Mouse (Mus musculus) midbrain, postnatal 0 days (tissue): ENCODE data around the gene Stpg3. TPM values are rescaled to one million over a fixed set of nuclear protein-coding genes. Genes with fewer than 3 reads are reported as not detected.
A peak's percentile ranks its signal among the peaks of the same experiment; 100 is the strongest.

Experiments
- ATAC-seq: fragments of 200-750 bp; cut with Nextera tagmentation; 2 replicates; pipeline ENCODE4 v1.8.0; 2017; ENCODE audit warnings: moderate number of reproducible peaks, mild to moderate bottlenecking, moderate TSS enrichment, moderate library complexity; ENCODE audit not compliant: low FRiP score
- DNase-seq: peaks from one replicate; pipeline ENCODE4 v3.0.0-alpha.2; 2015; ENCODE audit warnings: low spot score
- H3K27ac ChIP-seq: fragments of 300-500 bp; sonication (generic); 2 replicates; pipeline ENCODE4 v1.5.1; 2014; ENCODE audit warnings: low read depth, mild to moderate bottlenecking, low read length, mixed read lengths
- H3K27me3 ChIP-seq: fragments of 300-500 bp; sonication (generic); 2 replicates; pipeline ENCODE4 v1.6.1; 2014; ENCODE audit warnings: low read length, control low read depth, mixed read lengths; ENCODE audit not compliant: insufficient read depth
- H3K36me3 ChIP-seq: fragments of 300-500 bp; sonication (generic); 2 replicates; pipeline ENCODE4 v1.6.1; 2014; ENCODE audit warnings: low read length, control low read depth, mixed read lengths; ENCODE audit not compliant: insufficient read depth
- H3K4me1 ChIP-seq: fragments of 300-500 bp; sonication (generic); 2 replicates; pipeline ENCODE4 v1.6.1; 2014; ENCODE audit warnings: mild to moderate bottlenecking, control low read depth, antibody characterized with exemption, low read length, mixed read lengths; ENCODE audit not compliant: insufficient read depth
- H3K4me2 ChIP-seq: fragments of 300-500 bp; sonication (generic); 2 replicates; pipeline ENCODE4 v1.6.1; 2014; ENCODE audit warnings: low read depth, mild to moderate bottlenecking, low read length, mixed read lengths; ENCODE audit not compliant: poor library complexity, severe bottlenecking
- H3K4me3 ChIP-seq: fragments of 300-500 bp; sonication (generic); 2 replicates; pipeline ENCODE4 v1.5.1; 2014; ENCODE audit warnings: low read depth, mild to moderate bottlenecking, low read length, moderate library complexity
- H3K9ac ChIP-seq: fragments of 300-500 bp; sonication (generic); replicated peaks from 2 replicates; pipeline ENCODE4 v1.6.1; 2014; ENCODE audit warnings: mild to moderate bottlenecking, low read length, moderate library complexity, mixed read lengths; ENCODE audit not compliant: poor library complexity, severe bottlenecking
- H3K9me3 ChIP-seq: fragments of 300-500 bp; sonication (generic); 2 replicates; pipeline ENCODE4 v1.6.1; 2016; ENCODE audit warnings: low read length, control low read depth
- CTCF ChIP-seq: IDR thresholded peaks from 2 replicates; pipeline ENCODE4 v1.5.1; 2016; ENCODE audit warnings: antibody characterized with exemption, mild to moderate bottlenecking
- WGBS: fragments of 180-500 bp; shearing (Covaris S2); extraction: QIAGEN DNeasy Blood & Tissue Kit; methylation state at CpG from one replicate; pipeline ENCODE4 v1.1.7; 2014; 5-methylcytosine and 5-hydroxymethylcytosine counted together
- polyA plus RNA-seq: library from polyadenylated mRNA; unstranded; fragments of >200 nt; fragmentation: Nextera tagmentation; extraction: Ambion mirVana; gene quantifications from 2 replicates; pipeline ENCODE4 v1.2.1, GENCODE M21; 2015
- total RNA-seq: library from RNA; depleted of rRNA; stranded (reverse); fragments of >200 nt; gene quantifications from 2 replicates; pipeline ENCODE4 v1.2.3, GENCODE M21; 2014

The Stpg3 gene
- total and polyA plus RNA-seq, 2 experiments from 2014 or later: 0.38 TPM; not detected in 1

DNA sequence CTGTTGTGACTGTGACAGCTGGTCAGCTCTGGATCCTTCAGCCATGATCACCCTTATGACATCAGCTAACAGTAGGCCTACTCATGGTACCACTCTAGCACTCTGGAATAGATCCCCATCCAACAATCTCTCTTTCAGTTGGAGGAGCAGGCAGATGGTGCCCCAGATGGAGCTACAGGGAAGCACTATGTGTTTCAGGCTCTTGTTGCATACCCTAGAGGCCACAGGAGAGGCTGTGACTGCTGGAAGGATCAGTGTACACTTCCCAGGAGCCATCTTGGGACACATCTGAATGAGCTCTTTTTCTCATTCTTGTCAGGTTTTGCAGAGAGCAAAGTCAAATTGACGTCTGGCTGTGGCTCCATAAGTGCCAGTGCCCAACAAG is 42.7 kb downstream of the Stpg3 start:
- peaks cover 13% of the 10 kb centered on the region; the same call in 1 of the 2 replicates for H3K4me1 ChIP-seq
- H3K36me3 ChIP-seq: no peaks in the 10 kb centered on the region
- H3K9me3 ChIP-seq: no peaks in the 10 kb centered on the region
- WGBS: 60% methylated on average over 1 of the region's 1 CpGs
- H3K27me3 ChIP-seq: no peaks in the 10 kb centered on the region
- H3K4me2 ChIP-seq: no peak overlapping the region
- H3K27ac ChIP-seq: no peak overlapping the region
- no peak for ATAC-seq
- DNase-seq: peak; percentile 44
- no peak for TF ChIP-seq CTCF
- no peak overlapping the region for H3K9ac ChIP-seq
- no peak overlapping the region for H3K4me3 ChIP-seq

DNA sequence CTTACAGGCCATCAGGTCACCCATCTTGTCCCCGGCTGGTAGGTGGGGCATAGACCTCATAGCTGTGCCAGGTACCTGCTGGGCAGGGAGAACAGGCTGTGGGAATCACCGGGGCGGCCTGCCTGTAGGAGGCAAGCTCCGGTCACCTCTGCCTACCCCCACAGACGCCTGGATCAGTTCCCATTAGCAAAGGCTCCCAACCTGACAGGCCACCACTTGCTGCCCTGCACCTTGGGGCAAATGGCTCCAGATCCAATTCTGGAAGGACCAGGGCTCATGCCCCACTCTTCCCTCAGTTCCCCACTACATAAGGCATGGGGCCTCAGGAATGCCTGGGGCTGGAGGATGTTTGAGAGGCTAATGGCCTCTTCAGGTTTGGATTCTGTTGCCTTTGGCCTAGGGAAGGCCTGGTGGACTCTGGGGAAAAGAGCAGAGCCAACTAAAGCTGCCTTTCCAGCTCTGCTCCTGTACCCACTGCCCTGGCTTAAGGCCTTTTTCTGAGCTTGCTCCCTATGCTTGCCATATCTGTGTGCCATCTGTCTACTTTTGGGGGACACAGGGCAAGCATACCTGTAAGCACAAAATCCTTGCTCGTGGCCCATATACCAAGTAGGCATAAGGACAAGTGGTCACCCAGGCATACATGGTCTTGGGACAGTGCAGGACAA is 43.2 kb downstream of the Stpg3 start:
- 87% methylated on average over 6 of the region's 6 CpGs for WGBS
- Histone ChIP-seq H3K27ac (no peak overlapping the region), H3K4me1 (peaks cover 11% of the 10 kb centered on the region; the same call in 1 of the 2 replicates), H3K27me3 (no peaks in the 10 kb centered on the region), H3K36me3 (no peaks in the 10 kb centered on the region), H3K9ac (no peak overlapping the region), H3K4me3 (no peak overlapping the region), H3K9me3 (no peaks in the 10 kb centered on the region), H3K4me2 (no peak overlapping the region)
- ATAC-seq: no peak
- no peak for TF ChIP-seq CTCF
- DNase-seq: no peak

GRCm38 (mm10) chr2:25170326-25171100 is 43.9 kb downstream of the Stpg3 start:
- no peaks in the 10 kb centered on the region for H3K36me3 ChIP-seq
- no peak overlapping the region for H3K27ac ChIP-seq
- H3K4me1 ChIP-seq: peaks cover 11% of the 10 kb centered on the region; the same call in 1 of the 2 replicates
- no peak for TF ChIP-seq CTCF
- no peaks in the 10 kb centered on the region for H3K9me3 ChIP-seq
- DNase-seq (no peak), ATAC-seq (no peak)
- H3K4me2 ChIP-seq: no peak overlapping the region
- WGBS: 81% methylated on average over 10 of the region's 10 CpGs
- no peak overlapping the region for H3K4me3 ChIP-seq
- no peak overlapping the region for H3K9ac ChIP-seq
- no peaks in the 10 kb centered on the region for H3K27me3 ChIP-seq

- Histone ChIP-seq H3K9ac (no peak overlapping the region), H3K9me3 (no peaks in the 10 kb centered on the region), H3K4me3 (no peak overlapping the region), H3K27ac (no peak overlapping the region), H3K4me1 (peaks cover 11% of the 10 kb centered on the region; the same call in 1 of the 2 replicates), H3K4me2 (no peak overlapping the region), H3K36me3 (no peaks in the 10 kb centered on the region), H3K27me3 (no peaks in the 10 kb centered on the region)
- DNase-seq (no peak), ATAC-seq (no peak)
- TF ChIP-seq CTCF: peak; percentile 14
- 17% methylated on average over 5 of the region's 5 CpGs for WGBS
Measured at GRCm38 (mm10) chr2:25169778-25170177, 44.7 kb downstream of the Stpg3 start.

GRCm38 (mm10) chr2:25168665-25168978 is 45.8 kb downstream of the Stpg3 start:
- 5% methylated on average over 2 of the region's 2 CpGs for WGBS
- no peak overlapping the region for H3K9ac ChIP-seq
- ATAC-seq: peak; percentile 20; the same call in 1 of the 2 replicates

More at GRCm38 (mm10) chr2:25168665-25168978, 45.8 kb downstream of the Stpg3 start:
- Histone ChIP-seq H3K4me1 (peaks cover 11% of the 10 kb centered on the region; the same call in 1 of the 2 replicates), H3K36me3 (no peaks in the 10 kb centered on the region), H3K4me2 (peak overlapping the region; percentile 97), H3K4me3 (peak overlapping the region; percentile 62), H3K9me3 (no peaks in the 10 kb centered on the region), H3K27ac (peak overlapping the region; percentile 52), H3K27me3 (no peaks in the 10 kb centered on the region)
- DNase-seq: no peak
- TF ChIP-seq CTCF: no peak
